Mouse (Mus musculus): ENCODE measurements at regions not wholly inside any gene's neighbourhood (a gene's known extent, or its start where the extent isn't known, plus 50 kb on each side); places are given as distances from the start of the nearest gene placed in this dataset.

DNA sequence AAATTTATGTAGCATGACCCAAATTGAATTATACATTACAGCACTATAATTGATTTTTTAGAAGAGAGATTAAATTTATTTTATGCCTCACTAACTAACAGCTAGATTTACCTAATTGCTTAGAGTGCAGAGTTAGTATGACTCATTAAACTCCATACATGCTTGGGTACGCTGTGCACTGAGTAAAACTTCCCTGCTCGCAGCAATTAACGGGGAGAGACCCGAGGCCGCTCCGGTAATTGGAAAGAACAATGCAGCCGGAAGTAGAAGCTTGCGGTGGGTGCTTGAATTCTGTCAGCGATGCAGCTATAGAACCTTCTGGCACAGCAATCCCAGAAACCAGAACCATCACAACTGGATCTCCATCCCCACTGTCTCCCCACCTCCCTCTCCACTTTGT, 261.8 kb downstream of the Tle3 start:
- H3K4me3 ChIP-seq = no peak overlapping the region
- H3K36me3 ChIP-seq = no peaks in the 10 kb centered on the region
- no peak overlapping the region for H3K4me2 ChIP-seq
- peak; percentile 72; the same call in 1 of the 2 replicates for ATAC-seq (ENCODE audit: low read depth)
- peaks cover 34% of the 10 kb centered on the region for H3K27me3 ChIP-seq
- H3K27ac ChIP-seq (replicated peaks) = no peak overlapping the region
- WGBS = 50% methylated on average over 9 of the region's 9 CpGs
- no peaks in the 10 kb centered on the region for H3K9me3 ChIP-seq
- no peak overlapping the region for H3K9ac ChIP-seq
- 0 out of 2 replicates have a peak, but pooled peaks cover 6% of the 10 kb centered on the region for H3K4me1 ChIP-seq (replicated peaks)

DNA sequence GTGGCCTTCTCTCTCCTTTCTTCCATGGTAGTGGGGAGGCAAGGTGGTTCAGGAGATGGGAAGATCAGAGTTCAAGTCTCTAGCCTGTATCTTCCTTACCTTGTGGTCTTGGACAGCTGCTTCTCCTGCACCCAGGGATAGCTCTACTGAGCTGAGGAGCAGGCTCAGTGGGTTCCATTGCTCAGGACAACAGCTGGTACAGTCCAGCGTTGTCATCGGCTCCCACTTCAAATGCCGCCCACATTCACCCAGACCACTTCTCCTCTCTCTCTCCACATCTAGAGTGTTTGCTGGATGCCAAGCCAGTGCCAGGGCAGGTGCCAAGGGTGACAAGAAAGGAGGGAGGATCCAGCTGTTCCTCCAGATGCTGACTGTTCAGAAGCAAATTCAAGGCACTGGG, 260.4 kb downstream of the Tle3 start:
- 0 out of 2 replicates have a peak, but pooled peaks cover 6% of the 10 kb centered on the region for H3K4me1 ChIP-seq (replicated peaks)
- no peak overlapping the region for H3K9ac ChIP-seq
- no peak overlapping the region for H3K4me3 ChIP-seq
- WGBS = 93% methylated on average over 3 of the region's 3 CpGs
- no peak for ATAC-seq (ENCODE audit: low read depth)
- H3K27ac ChIP-seq (replicated peaks) = no peak overlapping the region
- no peaks in the 10 kb centered on the region for H3K36me3 ChIP-seq
- no peaks in the 10 kb centered on the region for H3K9me3 ChIP-seq
- H3K27me3 ChIP-seq = peaks cover 43% of the 10 kb centered on the region
- no peak overlapping the region for H3K4me2 ChIP-seq

DNA sequence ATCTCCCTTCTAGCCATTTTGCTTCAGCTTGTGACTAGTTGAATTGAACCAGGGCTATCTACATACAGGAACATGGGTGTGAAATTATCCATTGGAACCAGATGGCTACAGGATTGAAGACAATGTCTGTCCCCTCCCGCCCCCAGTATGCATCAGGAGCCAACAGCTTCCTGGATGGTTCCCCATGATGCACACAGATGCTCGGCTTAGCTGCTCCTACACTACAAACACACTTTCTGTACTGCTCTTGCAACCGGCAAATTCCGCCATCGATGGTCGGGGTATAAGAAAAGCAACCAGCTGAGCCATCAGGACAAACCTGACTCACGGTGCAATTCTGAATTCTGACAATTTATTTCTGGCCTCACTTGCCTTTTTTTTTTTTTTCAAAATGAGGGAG, 258.9 kb downstream of the Tle3 start:
- H3K9ac ChIP-seq = no peak overlapping the region
- 0 out of 2 replicates have a peak, but pooled peaks cover 9% of the 10 kb centered on the region for H3K4me1 ChIP-seq (replicated peaks)
- no peaks in the 10 kb centered on the region for H3K36me3 ChIP-seq
- H3K4me3 ChIP-seq = no peak overlapping the region
- 80% methylated on average over 7 of the region's 7 CpGs for WGBS
- no peak for ATAC-seq (ENCODE audit: low read depth)
- no peaks in the 10 kb centered on the region for H3K9me3 ChIP-seq
- H3K27ac ChIP-seq (replicated peaks) = no peak overlapping the region
- no peak overlapping the region for H3K4me2 ChIP-seq
- peaks cover 53% of the 10 kb centered on the region for H3K27me3 ChIP-seq

DNA sequence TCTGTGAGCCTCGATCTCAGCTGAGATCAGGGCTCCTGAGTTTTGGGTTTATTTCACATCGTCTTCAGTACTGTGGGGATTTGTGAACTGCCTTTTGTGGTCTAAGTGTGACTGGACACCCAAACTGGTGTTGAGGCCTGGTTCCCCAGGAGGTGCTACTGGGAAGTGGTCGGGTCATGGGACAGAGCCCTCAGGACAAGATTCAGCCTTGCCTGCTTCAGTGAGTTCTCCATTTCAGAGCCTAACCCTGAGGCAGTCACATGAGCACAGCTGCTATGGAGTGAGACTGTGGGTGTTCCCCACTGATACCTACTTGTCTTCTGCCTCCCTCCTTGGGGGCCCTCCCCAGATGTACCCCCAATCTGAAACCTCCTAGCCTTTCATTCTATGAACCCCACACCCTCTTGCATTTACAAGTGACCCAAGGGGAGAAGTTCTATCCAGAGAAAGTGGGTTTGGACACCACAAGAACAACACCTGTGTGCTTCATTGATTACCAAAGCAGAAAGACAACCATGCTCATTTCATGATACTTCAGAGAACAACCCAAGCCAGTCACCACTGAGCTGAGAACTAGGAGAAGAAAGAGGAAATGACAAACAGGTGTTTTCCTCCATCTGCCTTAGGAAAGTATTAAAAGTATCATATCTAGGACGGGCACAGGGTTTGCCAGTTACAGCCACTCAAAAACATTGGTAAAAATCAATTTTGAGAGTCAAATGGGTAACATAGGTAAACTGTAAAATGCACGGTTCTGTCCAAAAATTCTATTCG, 255.8 kb downstream of the Tle3 start:
- Histone ChIP-seq H3K9ac (no peak overlapping the region), H3K27me3 (peaks cover 70% of the 10 kb centered on the region), H3K27ac (replicated peaks) (no peak overlapping the region), H3K4me1 (replicated peaks) (peaks cover 24% of the 10 kb centered on the region), H3K4me3 (no peak overlapping the region), H3K4me2 (no peak overlapping the region), H3K36me3 (no peaks in the 10 kb centered on the region), H3K9me3 (no peaks in the 10 kb centered on the region)
- no peak for ATAC-seq (ENCODE audit: low read depth)
- 84% methylated on average over 6 of the region's 6 CpGs for WGBS

DNA sequence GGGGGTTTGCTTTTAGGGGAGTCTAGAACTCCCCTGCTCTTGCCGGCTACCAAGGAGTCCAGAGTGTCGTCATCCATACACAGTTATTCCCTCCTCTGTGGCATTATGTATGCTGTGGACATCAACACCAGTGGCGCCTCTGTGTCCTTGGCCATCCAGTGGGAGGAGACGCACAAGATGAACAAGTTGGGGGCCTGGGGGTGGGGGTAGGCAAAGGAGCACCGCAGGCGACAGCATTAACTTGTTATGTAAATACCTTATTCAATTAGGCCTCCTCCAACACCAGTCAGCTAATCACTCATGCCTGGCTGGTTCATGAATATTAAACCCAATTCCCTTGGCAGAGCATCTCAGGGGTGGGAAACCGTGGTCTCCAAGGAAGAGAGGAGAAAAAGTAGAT, 250.8 kb downstream of the Tle3 start:
- ATAC-seq (ENCODE audit: low read depth) = peak; percentile 64
- Histone ChIP-seq H3K27me3 (peaks cover 72% of the 10 kb centered on the region), H3K4me3 (no peak overlapping the region), H3K4me2 (no peak overlapping the region), H3K27ac (replicated peaks) (no peak overlapping the region), H3K9ac (no peak overlapping the region), H3K9me3 (no peaks in the 10 kb centered on the region), H3K36me3 (no peaks in the 10 kb centered on the region), H3K4me1 (replicated peaks) (peaks cover 67% of the 10 kb centered on the region)
- 21% methylated on average over 7 of the region's 7 CpGs for WGBS

DNA sequence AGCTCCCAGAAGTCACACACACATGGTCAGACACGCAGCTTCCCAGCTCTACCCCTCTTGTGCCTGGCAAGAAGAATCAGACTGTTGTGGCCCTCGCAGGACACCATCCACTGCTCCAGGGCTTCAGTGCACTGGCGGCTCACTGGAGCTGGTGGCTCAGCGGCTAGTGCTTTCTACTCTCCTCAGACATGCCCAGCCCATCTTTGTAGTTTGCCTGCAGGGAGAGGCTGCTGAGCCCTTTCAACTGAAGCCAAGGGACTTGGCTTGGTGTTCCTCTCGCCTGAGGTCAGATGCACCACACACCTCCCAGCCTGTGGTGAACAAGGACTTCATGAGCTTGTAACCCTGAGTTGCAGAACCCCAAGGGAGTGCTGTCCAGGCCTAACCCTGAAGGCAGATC, 249.8 kb downstream of the Tle3 start:
- no peaks in the 10 kb centered on the region for H3K9me3 ChIP-seq
- WGBS = 83% methylated on average over 5 of the region's 5 CpGs
- peaks cover 65% of the 10 kb centered on the region for H3K27me3 ChIP-seq
- H3K4me1 ChIP-seq (replicated peaks) = peaks cover 69% of the 10 kb centered on the region
- no peak overlapping the region for H3K4me2 ChIP-seq
- H3K36me3 ChIP-seq = no peaks in the 10 kb centered on the region
- ATAC-seq (ENCODE audit: low read depth) = no peak
- H3K27ac ChIP-seq (replicated peaks) = no peak overlapping the region
- no peak overlapping the region for H3K9ac ChIP-seq
- no peak overlapping the region for H3K4me3 ChIP-seq

DNA sequence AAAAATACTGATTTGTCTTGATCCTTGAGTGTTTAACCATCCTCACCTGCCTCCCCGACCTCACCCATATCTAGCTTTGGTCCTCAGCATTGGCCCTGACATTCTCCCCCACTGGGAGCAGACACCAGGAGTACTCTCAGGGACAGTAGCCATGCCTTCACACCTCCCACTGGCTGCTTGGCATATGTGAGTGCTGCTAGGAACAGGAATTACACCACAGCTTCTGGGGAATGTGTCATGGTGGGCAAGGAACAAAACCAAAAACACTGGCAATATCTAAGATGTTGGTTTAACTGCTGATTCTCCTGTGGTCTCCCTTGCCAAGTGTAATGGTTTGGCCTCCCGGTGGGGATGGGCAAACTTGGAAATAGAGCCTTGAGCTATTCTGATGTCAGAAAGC, 248.6 kb downstream of the Tle3 start:
- no peaks in the 10 kb centered on the region for H3K36me3 ChIP-seq
- H3K4me1 ChIP-seq (replicated peaks) = peaks cover 68% of the 10 kb centered on the region
- H3K4me2 ChIP-seq = no peak overlapping the region
- no peak for ATAC-seq (ENCODE audit: low read depth)
- H3K27ac ChIP-seq (replicated peaks) = no peak overlapping the region
- 53% methylated on average over 2 of the region's 2 CpGs for WGBS
- H3K4me3 ChIP-seq = no peak overlapping the region
- H3K9me3 ChIP-seq = no peaks in the 10 kb centered on the region
- H3K9ac ChIP-seq = no peak overlapping the region
- peaks cover 63% of the 10 kb centered on the region for H3K27me3 ChIP-seq

DNA sequence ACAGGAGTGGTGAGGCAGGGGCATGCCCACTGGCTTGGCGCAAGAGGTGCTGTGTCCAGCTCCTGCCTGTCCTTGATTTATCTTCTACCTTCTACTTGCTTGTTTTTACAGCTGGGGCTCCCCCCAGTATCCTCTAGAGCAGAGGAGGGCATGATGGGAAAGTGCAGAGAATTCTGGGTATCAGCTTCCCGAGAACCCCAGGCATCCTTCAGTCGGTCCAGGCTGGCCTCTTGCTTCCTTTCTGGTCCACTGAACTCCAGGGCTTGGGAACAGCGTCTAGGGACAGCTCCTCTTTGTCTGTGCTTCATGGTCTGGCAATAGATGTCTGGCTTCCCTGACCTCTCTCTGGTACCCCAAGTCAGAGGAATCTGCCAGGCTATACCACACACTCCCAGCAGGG, 247.9 kb downstream of the Tle3 start:
- Histone ChIP-seq H3K4me3 (no peak overlapping the region), H3K9me3 (no peaks in the 10 kb centered on the region), H3K27me3 (peaks cover 59% of the 10 kb centered on the region), H3K9ac (no peak overlapping the region), H3K4me1 (replicated peaks) (peaks cover 73% of the 10 kb centered on the region), H3K4me2 (no peak overlapping the region), H3K27ac (replicated peaks) (no peak overlapping the region), H3K36me3 (no peaks in the 10 kb centered on the region)
- 18% methylated on average over 4 of the region's 4 CpGs for WGBS
- no peak for ATAC-seq (ENCODE audit: low read depth)

DNA sequence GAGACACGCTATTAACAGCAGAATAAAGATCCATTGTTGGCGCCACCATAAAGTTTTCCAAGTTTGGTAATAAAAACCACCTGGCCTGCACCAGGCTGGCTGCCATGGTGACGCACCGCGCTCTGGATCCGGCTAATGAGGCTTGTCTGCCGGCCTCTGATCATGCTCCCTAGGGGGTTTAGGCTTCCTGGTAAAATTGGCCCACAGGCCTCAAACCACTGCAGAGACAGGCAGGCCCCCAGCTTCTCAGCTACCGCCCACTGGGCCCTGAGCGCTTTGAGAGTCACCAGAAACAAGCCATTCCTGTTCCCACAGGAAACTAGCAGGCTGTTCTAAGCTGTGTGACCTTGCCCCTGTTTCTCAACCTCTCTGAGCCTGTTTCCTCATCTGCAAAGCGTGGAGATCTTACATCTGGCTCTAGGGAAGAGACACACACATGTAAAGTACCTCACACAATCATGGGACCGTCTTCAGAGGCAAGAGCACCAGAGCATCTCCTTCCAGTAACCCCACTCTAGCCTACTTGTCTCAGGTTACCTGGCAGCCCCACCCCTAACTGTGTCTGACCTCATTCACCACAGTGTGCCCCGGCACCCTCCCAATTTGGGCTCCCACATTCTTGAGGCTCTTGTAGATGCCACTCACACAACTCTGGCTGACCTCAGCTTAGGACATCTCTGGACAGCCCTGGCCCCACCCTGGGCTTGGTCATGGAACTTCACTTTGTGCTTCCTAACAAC, 246.5 kb downstream of the Tle3 start:
- ATAC-seq (ENCODE audit: low read depth) = no peak
- WGBS = 12% methylated on average over 12 of the region's 12 CpGs
- Histone ChIP-seq H3K9me3 (no peaks in the 10 kb centered on the region), H3K27ac (replicated peaks) (no peak overlapping the region), H3K4me1 (replicated peaks) (peaks cover 59% of the 10 kb centered on the region), H3K9ac (no peak overlapping the region), H3K36me3 (no peaks in the 10 kb centered on the region), H3K4me2 (no peak overlapping the region), H3K4me3 (no peak overlapping the region), H3K27me3 (peaks cover 53% of the 10 kb centered on the region)

DNA sequence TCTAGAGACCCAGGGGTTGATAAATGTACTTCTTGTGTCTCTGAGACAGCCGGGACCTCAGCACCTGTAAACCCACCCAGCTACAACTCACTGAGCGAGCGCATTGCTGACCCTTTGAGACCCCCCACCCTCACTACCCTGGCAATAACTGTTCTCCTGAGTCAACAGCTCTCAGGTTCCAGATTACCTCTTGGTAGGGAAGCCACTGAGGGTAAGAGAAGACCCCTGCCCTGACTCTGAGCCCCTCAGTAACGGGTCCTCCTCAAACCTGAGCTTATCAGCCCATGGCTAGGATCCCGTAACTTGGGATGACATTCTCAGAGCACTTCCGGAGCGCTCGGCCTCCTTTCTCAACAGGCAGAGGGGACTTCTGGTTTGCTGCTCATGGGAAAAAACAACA, 245.8 kb downstream of the Tle3 start:
- 37% methylated on average over 8 of the region's 8 CpGs for WGBS

DNA sequence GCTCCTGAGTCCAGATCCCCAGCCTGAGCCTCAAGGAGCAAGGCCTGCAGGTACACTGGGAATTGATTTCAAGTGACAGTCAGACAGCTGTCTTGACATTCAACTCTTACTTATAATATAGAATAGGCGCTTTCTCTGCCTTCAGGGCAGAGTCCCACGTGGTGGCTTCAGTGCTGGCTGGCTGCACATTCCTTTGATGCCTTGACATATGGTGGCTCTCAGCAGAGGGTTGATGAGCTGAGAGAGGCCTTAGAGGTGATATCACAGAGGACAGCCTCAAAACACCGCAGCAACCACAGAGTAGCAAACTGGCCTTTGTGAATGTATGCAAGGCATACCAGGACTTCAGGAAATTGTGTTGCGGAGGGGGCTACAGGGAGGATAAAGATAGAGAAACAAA, 243.4 kb downstream of the Tle3 start:
- Histone ChIP-seq H3K4me1 (replicated peaks) (peaks cover 29% of the 10 kb centered on the region), H3K27me3 (peaks cover 45% of the 10 kb centered on the region), H3K27ac (replicated peaks) (no peak overlapping the region), H3K4me2 (no peak overlapping the region), H3K9ac (no peak overlapping the region), H3K4me3 (no peak overlapping the region), H3K36me3 (no peaks in the 10 kb centered on the region), H3K9me3 (no peaks in the 10 kb centered on the region)
- WGBS = 56% methylated on average over 4 of the region's 4 CpGs
- no peak for ATAC-seq (ENCODE audit: low read depth)

More for the DNA sequence above, 245.8 kb downstream of the Tle3 start:
- H3K27me3 ChIP-seq = peaks cover 53% of the 10 kb centered on the region
- no peaks in the 10 kb centered on the region for H3K9me3 ChIP-seq
- peaks cover 53% of the 10 kb centered on the region for H3K4me1 ChIP-seq (replicated peaks)
- no peak overlapping the region for H3K9ac ChIP-seq
- no peaks in the 10 kb centered on the region for H3K36me3 ChIP-seq
- H3K4me2 ChIP-seq = no peak overlapping the region
- H3K27ac ChIP-seq (replicated peaks) = no peak overlapping the region
- no peak overlapping the region for H3K4me3 ChIP-seq
- no peak for ATAC-seq (ENCODE audit: low read depth)

DNA sequence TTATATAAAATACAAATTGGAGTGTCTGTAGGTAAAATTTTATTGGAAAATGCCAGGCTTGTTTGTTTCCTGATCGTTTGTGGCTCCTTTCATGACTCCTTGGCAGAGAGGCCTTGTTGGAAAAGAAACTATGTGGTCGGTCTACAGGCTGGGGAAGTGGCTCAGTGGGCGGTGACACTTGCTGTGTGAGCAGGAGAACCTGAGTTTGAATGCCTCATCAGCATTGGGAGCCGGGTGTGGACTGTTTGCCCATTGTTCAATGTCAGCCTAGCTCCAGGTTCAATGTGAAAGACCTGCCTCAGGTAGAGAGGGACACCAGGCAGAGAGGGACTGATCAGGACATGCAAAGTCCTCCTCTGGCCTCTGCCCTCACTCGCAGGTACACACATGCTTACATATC, 235.4 kb downstream of the Tle3 start:
- H3K4me1 ChIP-seq (replicated peaks) = peaks cover 9% of the 10 kb centered on the region
- 82% methylated on average over 5 of the region's 5 CpGs for WGBS
- no peak for ATAC-seq (ENCODE audit: low read depth)
- H3K9me3 ChIP-seq = no peaks in the 10 kb centered on the region
- no peaks in the 10 kb centered on the region for H3K36me3 ChIP-seq
- H3K4me2 ChIP-seq = no peak overlapping the region
- no peak overlapping the region for H3K4me3 ChIP-seq
- H3K27me3 ChIP-seq = peaks cover 24% of the 10 kb centered on the region
- no peak overlapping the region for H3K9ac ChIP-seq
- no peak overlapping the region for H3K27ac ChIP-seq (replicated peaks)

Data from neural tube, embryonic 13.5 days (tissue).